Mouse (Mus musculus) cerebellum, postnatal 25 days (tissue): ENCODE results near the gene Car4.

Experiments
- DNase-seq, 2 experiments: peaks; one replicate each; pipeline ENCODE4 v3.0.0; 2021; ENCODE audit warnings: mixed read lengths in 2 of 2

The Car4 gene

DNA sequence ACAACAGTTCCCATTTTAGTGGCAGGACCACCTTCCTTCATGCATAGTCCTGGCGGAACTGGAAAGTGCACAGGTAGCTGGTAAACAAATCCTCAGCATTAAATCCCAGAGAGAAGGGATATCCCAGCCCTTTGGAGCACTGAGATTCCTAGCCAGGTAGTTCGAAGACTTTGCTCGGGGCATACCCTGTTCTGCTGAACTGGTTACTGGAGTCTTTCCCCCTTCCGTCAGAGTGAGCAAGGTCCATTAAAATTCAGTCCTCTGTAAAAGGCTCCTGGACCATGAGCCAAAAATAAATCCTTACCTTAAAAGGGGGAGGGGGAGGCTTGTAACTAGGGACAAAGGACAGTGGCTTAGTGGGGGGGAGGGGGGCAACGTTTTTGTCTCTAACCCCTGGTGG is 1.6 kb downstream of the Car4 start:
- DNase-seq: peak in 1 of 2 experiments; percentile 46

DNA sequence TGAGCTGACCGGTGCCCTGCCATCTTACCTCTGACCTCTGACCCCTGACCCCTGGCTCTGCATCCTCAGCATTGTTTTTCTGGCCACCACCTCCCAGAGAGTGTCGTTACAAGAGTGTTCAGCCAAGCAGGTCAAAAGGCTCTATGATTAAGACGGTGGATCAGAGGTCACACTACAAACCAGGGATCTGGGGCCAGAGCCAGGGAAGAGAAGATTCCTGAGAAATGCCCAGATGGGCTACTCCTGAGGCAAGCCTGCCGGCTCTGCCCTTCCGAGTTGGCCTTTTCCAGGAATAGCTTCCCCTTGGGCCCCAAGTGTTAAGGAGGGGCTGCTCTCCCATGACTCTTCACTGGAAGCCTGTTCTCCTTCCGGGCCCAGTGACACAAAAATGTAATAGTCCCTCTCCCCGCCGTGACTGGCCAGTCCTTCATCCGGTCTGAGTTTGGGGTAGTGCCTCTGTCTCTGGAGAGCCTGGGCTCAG is 2.2 kb downstream of the Car4 start:
- peak; percentile 77 to 82 for DNase-seq

GRCm38 (mm10) chr11:84960291-84960690 is 2.7 kb downstream of the Car4 start:
- DNase-seq: no peak

GRCm38 (mm10) chr11:84960780-84961179 is 3.2 kb downstream of the Car4 start:
- peak; percentile 87 to 89 for DNase-seq

- no peak for DNase-seq
Observed at GRCm38 (mm10) chr11:84961571-84961970, 4.0 kb downstream of the Car4 start.

DNA sequence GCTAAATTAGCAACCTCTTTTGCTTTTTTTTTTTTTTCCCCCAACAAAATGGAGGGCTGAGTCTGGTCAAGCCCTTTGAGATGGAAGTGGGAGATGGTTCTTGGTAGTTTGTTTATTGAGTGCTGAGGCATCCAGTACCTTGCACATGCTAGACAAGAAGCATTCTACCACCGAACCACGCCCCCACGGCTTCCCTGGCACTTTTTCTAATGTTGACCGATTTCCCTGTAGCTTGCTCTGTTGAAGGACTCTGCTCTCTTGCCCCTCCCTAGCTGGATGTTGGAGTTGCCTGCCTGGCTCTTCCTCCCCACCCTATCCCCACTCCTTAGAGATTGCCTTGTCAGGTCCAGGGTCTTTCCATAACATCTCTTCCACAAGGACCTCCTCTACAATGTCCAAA is 5.0 kb downstream of the Car4 start:
- peak in 1 of 2 experiments; percentile 47 for DNase-seq

- DNase-seq: no peak
Observed at GRCm38 (mm10) chr11:84963556-84963955, 6.0 kb downstream of the Car4 start.

DNA sequence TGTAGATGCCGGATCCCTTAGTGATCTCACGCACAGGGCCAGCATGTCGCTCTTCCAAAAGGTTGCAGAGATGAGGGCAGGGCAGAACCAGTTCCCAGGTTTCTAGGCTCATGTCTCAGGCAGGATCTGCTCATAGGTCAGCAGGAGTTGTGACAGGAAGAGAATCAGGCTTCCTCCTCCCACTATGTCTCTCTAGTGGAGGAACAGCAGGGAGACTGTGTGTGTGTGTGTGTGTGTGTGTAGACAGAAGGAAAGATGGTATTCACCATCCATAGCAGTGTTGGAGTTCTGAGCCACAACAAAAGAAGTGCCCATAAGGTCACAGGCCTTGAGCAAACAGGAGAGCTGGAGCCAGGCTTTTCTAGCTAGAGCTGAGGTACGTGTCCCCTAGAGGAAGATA is 9.1 kb downstream of the Car4 start:
- peak in 1 of 2 experiments; percentile 24 for DNase-seq

DNA sequence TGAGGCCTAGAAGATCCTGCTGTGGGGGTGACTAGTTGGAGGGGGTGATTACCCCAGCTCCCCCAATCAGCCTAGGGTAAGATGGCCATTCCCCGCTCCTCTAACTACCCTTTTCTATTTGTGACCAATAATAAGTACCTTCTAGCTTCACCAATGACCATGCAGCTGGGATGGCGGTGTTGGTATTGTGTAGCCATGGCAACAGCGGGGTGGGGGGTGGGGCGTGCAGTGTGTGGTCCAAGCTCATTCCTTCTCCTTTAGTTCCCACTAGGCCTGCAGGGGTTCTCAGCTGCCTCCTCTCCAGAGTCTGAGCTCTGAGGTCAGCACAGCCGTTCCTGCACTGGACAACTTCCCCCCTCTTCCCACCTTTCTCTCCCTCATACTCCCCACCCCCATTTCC is 9.5 kb downstream of the Car4 start:
- DNase-seq: no peak

- DNase-seq: no peak
Observed at GRCm38 (mm10) chr11:84968309-84968708, 10.7 kb downstream of the Car4 start.

DNA sequence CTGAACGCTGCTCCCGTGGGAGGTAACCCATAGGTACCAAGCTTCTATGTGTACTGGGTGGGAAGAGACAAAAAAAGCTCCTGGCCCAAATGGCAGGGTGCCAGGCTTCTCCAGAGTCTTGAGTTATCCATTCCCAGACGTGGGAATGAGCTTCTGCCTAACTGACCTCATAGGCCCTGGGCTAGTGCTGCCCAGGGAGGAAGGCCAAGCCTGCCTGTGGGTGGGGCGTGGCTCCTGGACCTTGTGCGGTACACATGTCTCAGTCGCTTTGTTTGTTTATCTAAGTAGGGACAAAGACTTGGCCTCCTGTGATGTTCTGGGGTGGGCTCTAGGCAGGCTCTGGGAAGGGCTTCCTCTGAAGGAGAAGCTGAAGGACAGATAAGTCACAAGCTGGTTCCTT is 11.2 kb downstream of the Car4 start:
- peak; percentile 46 to 70 for DNase-seq

GRCm38 (mm10) chr11:84972067-84972466 is 14.5 kb downstream of the Car4 start:
- DNase-seq: peak; percentile 62 to 77

GRCm38 (mm10) chr11:84973661-84974060 is 16.1 kb downstream of the Car4 start:
- DNase-seq: no peak

DNA sequence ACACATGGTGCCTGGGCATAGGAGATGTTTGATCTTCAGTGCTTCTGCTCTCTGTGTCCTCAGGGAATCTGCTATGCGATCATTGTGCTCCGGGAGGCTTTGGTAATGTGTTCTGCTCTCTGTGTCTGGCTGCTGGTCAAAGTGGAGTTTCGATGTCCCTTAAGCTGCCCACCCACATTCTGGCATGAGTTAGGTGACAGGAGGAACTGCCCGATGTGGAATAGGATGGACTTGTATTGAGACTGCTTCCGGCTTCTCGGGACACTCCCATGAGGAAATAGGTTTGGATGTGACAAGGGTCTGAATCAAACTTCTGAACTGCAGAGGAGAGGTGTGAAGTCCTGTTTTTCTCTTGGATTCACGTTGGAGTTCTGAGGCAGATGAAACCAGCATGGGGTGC is 17.0 kb downstream of the Car4 start:
- DNase-seq: no peak

DNA sequence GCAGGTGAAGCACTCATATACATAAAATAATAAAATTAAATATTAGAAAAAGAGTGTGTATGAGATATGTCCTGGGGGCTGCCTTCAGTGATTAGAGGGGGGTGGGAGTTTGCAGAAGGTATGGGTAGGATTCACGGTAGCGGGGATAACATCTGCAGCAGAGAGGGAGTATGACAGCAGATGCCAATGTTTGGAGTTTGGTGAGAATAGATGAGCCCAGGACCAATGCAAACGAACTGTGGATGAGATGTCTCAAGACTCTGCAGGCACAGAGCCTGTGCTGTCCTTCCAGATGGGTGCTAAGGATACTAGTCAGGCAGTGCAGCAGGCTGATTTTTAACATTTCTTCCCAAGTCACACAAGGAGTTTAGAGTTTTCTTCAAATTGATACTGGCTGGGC is 19.1 kb downstream of the Car4 start:
- DNase-seq: no peak

- DNase-seq: peak in 1 of 2 experiments; percentile 33
Observed at GRCm38 (mm10) chr11:84977385-84977952, 19.9 kb downstream of the Car4 start.

DNA sequence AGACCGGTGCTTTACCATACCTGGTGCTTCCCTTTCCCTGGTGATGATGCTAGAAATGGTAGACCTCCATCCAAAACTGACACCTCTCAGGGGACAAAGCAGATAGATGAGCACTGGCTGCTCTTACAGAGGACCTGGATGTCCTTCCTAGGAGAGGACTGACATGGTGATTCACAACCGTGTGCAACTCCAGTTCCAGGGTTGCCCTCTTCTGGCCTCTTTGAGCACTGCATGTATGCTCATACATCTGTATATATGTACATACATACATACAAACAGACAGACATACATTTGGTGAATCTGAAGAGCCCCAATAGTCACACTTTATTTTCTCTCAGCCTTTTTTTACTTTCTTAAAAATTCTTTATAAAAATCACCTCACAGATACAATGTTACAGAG is 20.5 kb downstream of the Car4 start:
- DNase-seq: peak; percentile 75 to 88

GRCm38 (mm10) chr11:84979351-84979750 is 21.8 kb downstream of the Car4 start:
- no peak for DNase-seq

GRCm38 (mm10) chr11:84980697-84981096 is 23.1 kb downstream of the Car4 start:
- no peak for DNase-seq

- DNase-seq: no peak
Observed at GRCm38 (mm10) chr11:84985421-84985820, 27.8 kb downstream of the Car4 start.

DNA sequence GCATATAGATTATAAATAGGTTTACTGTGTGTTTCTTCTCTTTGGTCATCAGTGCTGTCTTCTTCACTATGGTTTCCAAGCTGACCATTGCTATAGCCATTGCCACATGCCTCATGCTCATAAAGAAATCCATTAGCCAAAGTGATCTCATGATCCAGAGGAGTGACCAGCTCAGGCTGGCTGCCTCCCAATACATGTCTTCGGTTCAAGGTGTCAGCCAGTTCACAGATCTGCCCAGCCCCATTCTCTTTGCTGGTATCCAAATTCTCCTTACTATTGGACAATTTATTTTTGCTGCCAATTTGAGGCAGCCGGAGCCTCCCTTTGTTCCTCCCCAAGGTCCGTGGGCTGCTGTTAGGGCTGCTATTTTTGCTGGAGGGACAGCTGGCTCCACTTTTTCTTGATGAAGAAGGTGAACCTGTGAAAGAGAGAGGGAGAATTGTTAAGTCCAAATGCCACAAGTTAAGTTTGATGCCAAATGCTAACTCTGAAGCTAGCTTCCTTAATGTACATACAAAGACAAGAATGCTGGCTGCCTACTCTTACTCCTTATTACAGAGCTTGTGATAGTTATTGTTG is 30.8 kb downstream of the Car4 start:
- DNase-seq: no peak

- DNase-seq: peak in 1 of 2 experiments; percentile 28
Observed at GRCm38 (mm10) chr11:84992996-84993395, 35.4 kb downstream of the Car4 start.

DNA sequence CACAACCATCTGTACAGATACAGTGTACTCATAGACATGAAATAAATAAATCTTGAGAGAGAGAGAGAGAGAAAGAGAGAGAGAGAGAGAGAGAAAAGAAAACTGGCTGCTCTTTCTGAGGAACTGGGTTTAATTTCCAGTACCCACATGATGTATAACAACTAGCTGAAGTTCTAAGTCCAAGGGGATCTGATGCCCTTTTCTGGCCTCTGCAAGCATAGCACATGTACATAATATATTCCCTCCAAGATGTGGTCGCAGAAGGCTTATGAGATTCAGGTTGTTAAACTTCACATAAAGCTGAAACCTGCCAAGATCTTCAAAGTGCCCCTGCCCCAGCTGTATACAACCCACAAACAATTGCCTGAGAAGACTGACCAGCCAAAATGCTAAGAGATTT is 37.7 kb downstream of the Car4 start:
- no peak for DNase-seq

DNA sequence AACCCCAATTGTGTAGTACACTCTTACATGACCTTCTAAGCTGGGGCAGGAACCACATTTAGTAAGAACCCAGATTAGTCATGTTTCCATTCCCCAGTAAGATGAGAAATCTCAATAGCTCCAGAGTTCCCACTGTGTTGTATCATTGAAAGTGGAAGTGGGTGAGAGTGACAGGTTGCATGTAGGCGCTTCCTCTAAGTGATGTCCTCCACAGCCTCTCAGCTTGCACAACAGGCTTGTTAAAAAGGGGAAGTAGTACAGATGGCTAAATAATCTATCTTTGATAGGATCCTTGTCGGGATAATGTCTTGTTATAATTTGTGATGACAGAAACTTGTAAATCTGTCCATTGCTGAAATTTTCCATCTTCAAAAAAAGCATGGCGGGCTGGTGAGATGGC is 46.0 kb downstream of the Car4 start:
- no peak for DNase-seq

GRCm38 (mm10) chr11:85013121-85013520 is 55.5 kb downstream of the Car4 start:
- no peak for DNase-seq
